Mouse (Mus musculus): ENCODE results near the gene Wdr25. TPM values are rescaled to one million over a fixed set of nuclear protein-coding genes. Genes with fewer than 3 reads are reported as not detected.
"Not testable (repeated sequence)": the region's sequence is repeated elsewhere in the genome, so short reads cannot be mapped to it uniquely, and the experiment has no call there.

Gene Wdr25
- not detected in 2 replicates for polyA plus RNA-seq (2012; ENCODE audit: insufficient read depth, insufficient read length, low replicate concordance, missing spikeins)

- H3K27ac ChIP-seq (ENCODE audit: insufficient read depth, low read depth, low read length) = 0 out of 2 replicates have a peak within 1 kb of the TSS, but pooled peaks have one; percentile 19
- WGBS = 19% methylated on average over 12 of the region's 12 CpGs
- peaks cover 2% of the 10 kb centered on the region; the same call in 1 of the 2 replicates for H3K4me1 ChIP-seq (ENCODE audit: control insufficient read depth, insufficient read depth, low read length)
- peak within 1 kb of the TSS; percentile 71 for H3K4me3 ChIP-seq (ENCODE audit: insufficient read depth, low read depth, low read length)
- TF ChIP-seq POLR2A (IDR thresholded peaks at IDR 0.05; ENCODE audit: insufficient read depth, low read depth, low read length) = no peak
- TF ChIP-seq CTCF (IDR thresholded peaks at IDR 0.05; ENCODE audit: insufficient read depth, low read depth, low read length) = no peak
Measured at GRCm38 (mm10) chr12:108892989-108893714, at the start of gene Wdr25. Gene Wdr25, plus strand, starts transcription at chr12:108893631.

GRCm38 (mm10) chr12:108848033-108848432, 45.4 kb upstream of the Wdr25 start:
- H3K27ac ChIP-seq (ENCODE audit: insufficient read depth, low read depth, low read length); H3K4me1 ChIP-seq (ENCODE audit: control insufficient read depth, insufficient read depth, low read length); H3K4me3 ChIP-seq (ENCODE audit: insufficient read depth, low read depth, low read length): not testable (repeated sequence)
- WGBS = 90% methylated on average over 3 of the region's 3 CpGs

DNA sequence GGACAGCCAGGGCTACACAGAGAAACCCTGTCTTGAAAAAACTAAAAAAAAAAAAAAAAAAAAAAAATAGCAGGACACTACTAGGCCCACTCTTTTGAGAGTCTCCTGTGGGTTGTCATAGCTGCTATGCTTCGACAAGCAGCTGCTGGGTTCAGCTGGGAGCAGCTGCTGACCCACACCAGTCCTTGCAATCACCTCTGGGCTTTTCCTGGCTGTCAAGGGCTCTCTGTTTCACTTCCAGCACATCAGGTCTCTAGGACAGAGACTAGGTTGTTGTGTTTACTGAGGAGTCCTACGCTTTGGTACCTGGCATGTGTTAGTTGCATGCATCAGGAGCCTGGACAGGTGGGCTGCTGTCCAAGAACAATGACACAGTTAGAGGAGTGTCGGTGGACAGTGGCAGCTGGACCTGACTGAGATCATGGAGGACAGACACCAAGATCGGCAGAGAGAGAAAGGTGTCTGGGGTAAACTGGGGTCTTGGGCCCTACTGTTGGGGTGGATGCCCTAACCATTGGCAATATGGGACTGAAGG, 43.9 kb upstream of the Wdr25 start:
- H3K4me3 ChIP-seq (ENCODE audit: insufficient read depth, low read depth, low read length) = no peak overlapping the region
- H3K27ac ChIP-seq (ENCODE audit: insufficient read depth, low read depth, low read length) = no peak overlapping the region
- peaks cover 7% of the 10 kb centered on the region for H3K4me1 ChIP-seq (ENCODE audit: control insufficient read depth, insufficient read depth, low read length)
- TF ChIP-seq CTCF (IDR thresholded peaks at IDR 0.05; ENCODE audit: insufficient read depth, low read depth, low read length) (no peak), POLR2A (IDR thresholded peaks at IDR 0.05; ENCODE audit: insufficient read depth, low read depth, low read length) (no peak)
- 87% methylated on average over 4 of the region's 4 CpGs for WGBS

GRCm38 (mm10) chr12:108850129-108850528, 43.3 kb upstream of the Wdr25 start:
- WGBS = 58% methylated on average over 8 of the region's 8 CpGs
- peaks cover 7% of the 10 kb centered on the region for H3K4me1 ChIP-seq (ENCODE audit: control insufficient read depth, insufficient read depth, low read length)
- TF ChIP-seq CTCF (IDR thresholded peaks at IDR 0.05; ENCODE audit: insufficient read depth, low read depth, low read length) (no peak), POLR2A (IDR thresholded peaks at IDR 0.05; ENCODE audit: insufficient read depth, low read depth, low read length) (no peak)
- H3K4me3 ChIP-seq (ENCODE audit: insufficient read depth, low read depth, low read length) = no peak overlapping the region
- H3K27ac ChIP-seq (ENCODE audit: insufficient read depth, low read depth, low read length) = no peak overlapping the region

- 87% methylated on average over 8 of the region's 8 CpGs for WGBS
- Histone ChIP-seq H3K27ac (ENCODE audit: insufficient read depth, low read depth, low read length) (no peak overlapping the region), H3K4me3 (ENCODE audit: insufficient read depth, low read depth, low read length) (no peak overlapping the region), H3K4me1 (ENCODE audit: control insufficient read depth, insufficient read depth, low read length) (peaks cover 7% of the 10 kb centered on the region)
- TF ChIP-seq CTCF (IDR thresholded peaks at IDR 0.05; ENCODE audit: insufficient read depth, low read depth, low read length) = no peak
- no peak for TF ChIP-seq POLR2A (IDR thresholded peaks at IDR 0.05; ENCODE audit: insufficient read depth, low read depth, low read length)
Measured at GRCm38 (mm10) chr12:108850886-108851285, 42.5 kb upstream of the Wdr25 start.

GRCm38 (mm10) chr12:108852822-108853221, 40.6 kb upstream of the Wdr25 start:
- TF ChIP-seq POLR2A (IDR thresholded peaks at IDR 0.05; ENCODE audit: insufficient read depth, low read depth, low read length) = no peak
- TF ChIP-seq CTCF (IDR thresholded peaks at IDR 0.05; ENCODE audit: insufficient read depth, low read depth, low read length) = no peak
- H3K4me1 ChIP-seq (ENCODE audit: control insufficient read depth, insufficient read depth, low read length) = peaks cover 7% of the 10 kb centered on the region
- H3K27ac ChIP-seq (ENCODE audit: insufficient read depth, low read depth, low read length) = no peak overlapping the region
- H3K4me3 ChIP-seq (ENCODE audit: insufficient read depth, low read depth, low read length) = no peak overlapping the region
- 93% methylated on average over 8 of the region's 8 CpGs for WGBS

DNA sequence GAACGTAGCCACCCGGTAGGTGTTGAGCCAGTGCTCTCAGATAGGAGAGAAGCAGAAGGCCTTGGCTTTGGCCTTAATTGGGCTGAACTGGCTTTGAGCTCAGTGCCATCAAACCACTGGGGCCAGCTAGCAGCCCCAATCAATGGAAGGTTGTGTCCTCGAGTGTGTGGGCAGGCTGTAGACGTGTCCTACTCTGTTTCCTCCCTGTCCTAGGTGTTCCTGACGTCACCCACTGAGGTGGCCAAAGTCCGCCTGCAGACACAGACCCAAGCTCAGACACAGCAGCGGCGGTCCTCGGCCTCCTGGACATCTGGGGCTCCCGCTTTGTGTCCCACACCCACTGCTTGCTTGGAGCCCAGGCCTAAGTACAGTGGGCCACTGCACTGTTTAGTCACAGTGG, 38.4 kb upstream of the Wdr25 start:
- no peak for TF ChIP-seq POLR2A (IDR thresholded peaks at IDR 0.05; ENCODE audit: insufficient read depth, low read depth, low read length)
- no peak for TF ChIP-seq CTCF (IDR thresholded peaks at IDR 0.05; ENCODE audit: insufficient read depth, low read depth, low read length)
- 91% methylated on average over 10 of the region's 10 CpGs for WGBS
- Histone ChIP-seq H3K4me3 (ENCODE audit: insufficient read depth, low read depth, low read length) (no peak overlapping the region), H3K27ac (ENCODE audit: insufficient read depth, low read depth, low read length) (no peak overlapping the region), H3K4me1 (ENCODE audit: control insufficient read depth, insufficient read depth, low read length) (peaks cover 5% of the 10 kb centered on the region)

DNA sequence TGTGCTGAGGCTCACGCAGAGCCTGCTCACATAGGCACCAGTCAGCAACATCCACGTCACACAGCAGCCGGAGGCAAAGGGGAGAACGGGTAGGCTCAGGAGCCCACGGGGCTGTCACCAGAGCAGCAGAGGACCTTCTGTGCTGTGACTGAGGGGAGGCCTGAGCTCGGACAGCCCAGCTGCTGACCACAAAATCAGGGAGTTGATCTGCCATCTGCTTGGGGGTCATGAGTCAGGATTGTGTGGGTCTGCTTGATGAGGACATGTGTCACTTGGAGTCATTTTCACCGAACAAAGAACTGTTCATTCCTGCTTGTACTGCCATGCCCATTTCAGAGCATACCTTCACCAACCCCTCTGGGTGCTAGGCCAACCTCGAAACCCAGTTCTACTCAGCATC, 37.2 kb upstream of the Wdr25 start:
- 86% methylated on average over 8 of the region's 8 CpGs for WGBS
- TF ChIP-seq POLR2A (IDR thresholded peaks at IDR 0.05; ENCODE audit: insufficient read depth, low read depth, low read length) (no peak), CTCF (IDR thresholded peaks at IDR 0.05; ENCODE audit: insufficient read depth, low read depth, low read length) (no peak)
- no peaks in the 10 kb centered on the region for H3K4me1 ChIP-seq (ENCODE audit: control insufficient read depth, insufficient read depth, low read length)

GRCm38 (mm10) chr12:108857109-108857508, 36.3 kb upstream of the Wdr25 start:
- WGBS = 88% methylated on average over 7 of the region's 7 CpGs
- no peak overlapping the region for H3K27ac ChIP-seq (ENCODE audit: insufficient read depth, low read depth, low read length)
- no peak overlapping the region for H3K4me3 ChIP-seq (ENCODE audit: insufficient read depth, low read depth, low read length)
- H3K4me1 ChIP-seq (ENCODE audit: control insufficient read depth, insufficient read depth, low read length) = no peaks in the 10 kb centered on the region
- TF ChIP-seq CTCF (IDR thresholded peaks at IDR 0.05; ENCODE audit: insufficient read depth, low read depth, low read length) (no peak), POLR2A (IDR thresholded peaks at IDR 0.05; ENCODE audit: insufficient read depth, low read depth, low read length) (no peak)

More for the DNA sequence above, 37.2 kb upstream of the Wdr25 start:
- H3K27ac ChIP-seq (ENCODE audit: insufficient read depth, low read depth, low read length) = no peak overlapping the region
- no peak overlapping the region for H3K4me3 ChIP-seq (ENCODE audit: insufficient read depth, low read depth, low read length)

Data from olfactory bulb, adult 2 months (tissue).